Mouse (Mus musculus) embryonic stem cell, embryonic (primary cell): ENCODE data around the gene Tmem269.

ENCODE experiments used
- CTCF ChIA-PET, 4 experiments: fragments of 300-600 bp in 2 of 4; fragments of 350-600 bp in 2 of 4; sonication (Branson Sonifier 250); formaldehyde crosslinking; loops; one replicate each; lab custom pipeline; 2022; ENCODE audit warnings: inconsistent platforms in 2 of 4; lab: Charles Lee
- POLR2A ChIA-PET, 4 experiments: fragments of 300-600 bp in 2 of 4; fragments of 350-600 bp in 2 of 4; sonication (Branson Sonifier 250); formaldehyde crosslinking; loops; one replicate each; lab custom pipeline; 2022; ENCODE audit warnings: antibody characterized with exemption in 4 of 4, inconsistent platforms in 1 of 4; lab: Charles Lee

Gene Tmem269

DNA sequence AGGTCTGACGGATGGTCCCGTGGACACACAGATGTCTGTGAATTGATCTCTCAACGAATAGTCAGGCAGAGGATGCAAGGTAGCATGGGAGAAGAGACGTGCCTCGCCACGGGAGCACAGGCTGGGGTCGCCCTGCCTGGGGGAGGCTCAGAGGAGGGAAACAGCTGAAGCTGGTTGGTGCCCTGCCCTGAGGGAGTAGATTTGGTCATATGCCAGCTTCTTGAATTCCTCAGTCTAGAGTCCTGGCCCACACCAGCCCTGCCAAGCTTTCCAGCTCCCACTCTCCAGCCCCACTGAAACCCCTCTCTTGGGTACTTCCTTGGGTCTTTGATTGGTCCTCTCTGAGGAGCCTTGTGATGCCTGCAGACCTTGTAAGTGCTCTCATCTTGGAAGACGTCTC, 1.4 kb downstream of the Tmem269 start:
- POLR2A ChIA-PET, result interaction anchor here in 2 of 4 experiments (0.6 to 3.4 kb wide), 2 partner anchors 16 to 21 kb away, joined by 3 to 28 read pairs; partner anchors contain the start of genes AU022252 (in 1 of the 2) and P3h1 (in 1 of the 2)
- CTCF ChIA-PET, result interaction anchor here in 1 of 4 experiments (1.6 kb wide), 1 partner anchor 59 kb away, joined by 3 read pairs; no protein-coding TSS in a partner anchor

DNA sequence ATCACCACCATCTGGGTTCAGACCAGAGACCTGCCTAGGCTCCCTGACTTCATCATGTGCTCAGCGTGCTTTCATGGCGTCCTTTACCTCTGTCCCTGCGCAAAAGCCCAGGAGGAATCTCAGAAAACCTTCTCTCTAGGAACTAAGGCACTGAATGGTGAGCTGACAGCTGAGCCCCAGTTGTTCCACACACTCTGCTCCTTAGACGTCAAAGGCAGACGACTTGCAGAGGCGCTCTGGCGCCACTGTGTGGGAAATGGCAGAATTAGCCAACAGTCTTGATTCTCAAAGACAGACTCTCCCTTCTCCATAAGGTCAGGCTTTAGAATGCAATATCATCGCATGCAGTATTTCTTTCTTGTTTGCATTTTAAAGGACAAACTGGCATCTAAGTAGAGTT, 13.3 kb downstream of the Tmem269 start:
- POLR2A ChIA-PET, result interaction anchor here in 2 of 4 experiments (0.6 to 2.2 kb wide), 5 partner anchors 9 to 435 kb away, joined by 3 to 5 read pairs (median 4); partner anchors contain the start of genes AU022252 (in 1 of the 2), P3h1 (in 1 of the 2) and Slc2a1 (in 1 of the 2)
- CTCF ChIA-PET, result interaction anchor here (0.6 to 2.1 kb wide), 29 partner anchors 9 to 626 kb away, joined by 3 to 13 read pairs (median 5); partner anchors contain the start of genes AU022252 (in 1 of the 4), P3h1 (in 1 of the 4), Svbp (in 1 of the 4) and Tmem269 (in 1 of the 4)

DNA sequence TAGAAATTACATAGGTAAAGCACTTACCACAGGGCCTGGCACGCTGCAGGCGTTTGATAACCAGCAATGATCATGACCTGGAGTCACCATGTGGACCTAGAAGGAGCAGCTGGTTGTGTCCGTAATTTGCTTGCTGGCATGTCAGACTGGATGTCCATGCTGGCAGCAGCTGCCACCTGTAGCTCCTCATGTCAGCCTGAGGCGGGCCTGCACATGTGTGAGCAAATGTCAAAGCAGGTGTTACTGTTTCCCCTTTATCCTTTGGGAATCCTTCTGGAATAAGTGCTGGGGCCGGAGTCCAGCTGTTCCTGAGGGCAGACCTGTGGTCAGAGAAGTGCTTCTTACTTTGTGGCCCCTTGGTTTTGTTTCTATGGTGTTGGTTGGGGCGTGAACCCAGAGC, 19.9 kb downstream of the Tmem269 start:
- ChIA-PET POLR2A (interaction anchor here in 2 of 4 experiments (0.8 to 2.0 kb wide), 4 partner anchors 34 to 209 kb away, joined by 3 to 6 read pairs (median 4); partner anchors contain the start of genes AU022252 (in 1 of the 2) and P3h1 (in 1 of the 2)), CTCF (interaction anchor here in 1 of 4 experiments (0.6 to 0.9 kb wide), 3 partner anchors 13 to 233 kb away, joined by 3 to 4 read pairs (median 3); no protein-coding TSS in a partner anchor)

DNA sequence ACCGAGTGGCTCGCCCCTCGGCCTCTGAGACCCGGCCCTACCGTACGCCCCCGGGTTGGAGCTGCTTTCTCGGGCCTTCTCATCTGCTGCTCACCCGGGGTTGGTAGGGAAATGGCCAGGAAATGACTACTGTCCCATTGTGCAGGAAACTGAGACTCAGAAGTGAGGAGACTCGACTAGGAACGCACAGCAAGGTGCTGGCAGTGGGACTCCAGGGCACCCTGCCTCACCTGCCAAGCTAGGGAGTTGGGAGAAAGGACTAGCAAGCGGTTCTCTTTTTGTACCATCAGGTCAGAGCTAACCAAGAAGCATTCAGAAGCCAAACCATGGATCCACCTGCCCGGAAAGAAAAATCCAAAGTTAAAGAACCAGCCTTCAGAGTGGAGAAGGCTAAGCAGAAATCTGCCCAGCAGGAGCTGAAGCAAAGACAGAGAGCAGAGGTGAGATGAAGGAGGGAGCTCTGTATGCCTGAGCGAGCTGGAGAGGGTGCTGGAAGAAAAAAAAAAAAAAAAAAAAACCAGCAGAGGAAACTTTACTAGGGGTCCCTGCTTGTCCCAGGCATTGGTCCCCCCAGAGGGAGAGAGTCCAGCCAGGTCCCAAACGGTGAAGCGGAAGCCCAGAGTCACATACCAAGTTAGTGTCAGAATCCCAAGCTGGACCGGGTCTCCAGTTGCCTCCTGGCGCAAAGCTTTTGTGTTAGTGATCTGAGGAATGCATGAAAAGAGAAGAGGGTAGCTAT, 22.3 kb downstream of the Tmem269 start:
- ChIA-PET CTCF (interaction anchor here in 3 of 4 experiments (0.6 to 2.5 kb wide), 16 partner anchors 8 to 583 kb away, joined by 3 to 18 read pairs (median 4); no protein-coding TSS in a partner anchor), POLR2A (interaction anchor here (0.6 to 2.0 kb wide), 44 partner anchors 8 to 1468 kb away, joined by 3 to 14 read pairs (median 4); partner anchors contain the start of genes AU022252 (in 2 of the 4), P3h1 (in 2 of the 4), Slc2a1 (in 2 of the 4) and Ybx1 (in 2 of the 4))

DNA sequence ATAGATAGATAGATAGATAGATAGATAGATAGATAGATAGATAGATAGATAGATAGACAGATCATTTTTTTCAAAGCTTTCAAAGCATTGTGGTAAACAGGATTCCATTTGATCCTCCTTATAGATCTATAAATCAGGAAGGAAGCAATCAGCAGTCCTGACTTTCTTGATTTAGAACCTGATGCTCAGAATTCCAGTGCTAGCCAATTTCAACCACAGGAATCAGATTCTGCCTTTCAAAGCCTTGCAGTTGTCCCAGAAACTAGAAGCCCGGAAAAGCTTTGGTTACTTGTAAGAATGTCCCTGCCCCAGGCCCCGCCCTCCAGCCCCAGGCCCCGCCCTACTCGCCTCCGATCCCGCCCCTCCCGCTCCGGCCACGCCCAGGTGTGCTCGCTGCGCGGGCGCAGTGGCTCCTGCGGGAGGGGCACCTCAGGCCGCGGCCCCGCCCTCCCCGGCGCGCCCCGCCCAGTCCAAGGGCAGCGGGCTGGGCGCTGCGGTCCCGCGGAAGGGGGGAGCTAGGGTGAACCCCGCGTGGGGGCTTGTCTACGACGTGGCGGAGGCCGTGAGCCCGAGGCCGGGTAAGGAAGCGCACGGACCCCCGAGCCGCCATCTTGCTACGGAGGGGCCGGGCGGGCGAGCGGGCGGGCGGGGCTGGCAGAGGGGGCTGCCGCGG, 23.0 kb downstream of the Tmem269 start, which contains the start of gene Svbp:
TSS of gene Svbp (plus strand) at position 398 of the 673 bp plus-strand sequence.
- ChIA-PET CTCF (interaction anchor here (0.6 to 2.5 kb wide), 18 partner anchors 9 to 476 kb away, joined by 3 to 18 read pairs (median 4); no protein-coding TSS in a partner anchor), POLR2A (interaction anchor here (0.6 to 2.0 kb wide), 35 partner anchors 9 to 1467 kb away, joined by 3 to 14 read pairs (median 4); partner anchors contain the start of genes Slc2a1 (in 2 of the 4), Tmem269 (in 2 of the 4), AU022252 (in 1 of the 4) and Frg2f1 (in 1 of the 4))

DNA sequence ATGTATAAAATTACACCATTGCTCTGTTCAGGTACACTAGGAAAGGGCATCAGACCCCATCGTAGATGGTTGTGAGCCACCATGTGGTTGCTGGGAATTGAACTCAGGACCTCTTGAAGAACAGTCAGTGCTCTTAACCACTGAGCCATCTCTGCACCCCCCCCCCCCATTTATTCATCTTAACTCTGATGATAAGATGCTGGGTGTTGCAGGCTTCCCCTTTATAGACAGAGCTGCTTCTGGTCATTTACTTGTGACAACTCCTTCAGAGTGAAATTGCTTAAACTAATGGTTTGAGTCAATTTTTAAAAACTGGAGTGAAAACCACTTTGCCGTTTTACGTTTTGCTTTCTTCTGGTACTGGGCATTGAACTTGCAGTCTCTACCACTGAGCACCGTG, 25.3 kb downstream of the Tmem269 start:
- ChIA-PET POLR2A (interaction anchor here in 1 of 4 experiments (0.8 to 1.7 kb wide), 7 partner anchors 9 to 50 kb away, joined by 3 to 6 read pairs (median 4); partner anchors contain the start of genes AU022252 and P3h1), CTCF (interaction anchor here in 1 of 4 experiments (0.7 kb wide), 1 partner anchor 111 kb away, joined by 8 read pairs; no protein-coding TSS in a partner anchor)

DNA sequence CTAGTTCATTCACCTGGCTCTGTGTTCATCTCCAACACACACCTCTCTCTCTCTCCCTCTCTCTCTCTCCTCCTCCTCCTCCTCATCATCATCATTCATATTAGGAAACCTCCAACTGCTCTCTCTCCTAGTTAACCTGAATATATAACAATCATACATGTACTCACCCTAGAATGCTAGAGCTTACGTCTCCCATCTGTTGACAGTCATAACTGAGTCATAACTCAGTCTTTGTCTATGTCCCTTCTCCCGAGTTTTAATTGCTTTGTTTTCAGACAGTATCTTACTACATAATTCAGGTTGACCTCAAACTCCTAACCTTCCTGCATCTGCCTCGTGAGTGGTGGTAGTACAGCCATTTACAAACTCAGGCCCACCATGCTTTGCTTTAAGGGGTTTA, 26.7 kb downstream of the Tmem269 start:
- ChIA-PET CTCF (interaction anchor here (0.7 to 1.1 kb wide), 4 partner anchors 13 to 440 kb away, joined by 3 to 8 read pairs (median 3); partner anchors contain the start of gene Tmem269 (in 1 of the 4)), POLR2A (interaction anchor here in 1 of 4 experiments (1.5 kb wide), 1 partner anchor 45 kb away, joined by 3 read pairs; no protein-coding TSS in a partner anchor)

DNA sequence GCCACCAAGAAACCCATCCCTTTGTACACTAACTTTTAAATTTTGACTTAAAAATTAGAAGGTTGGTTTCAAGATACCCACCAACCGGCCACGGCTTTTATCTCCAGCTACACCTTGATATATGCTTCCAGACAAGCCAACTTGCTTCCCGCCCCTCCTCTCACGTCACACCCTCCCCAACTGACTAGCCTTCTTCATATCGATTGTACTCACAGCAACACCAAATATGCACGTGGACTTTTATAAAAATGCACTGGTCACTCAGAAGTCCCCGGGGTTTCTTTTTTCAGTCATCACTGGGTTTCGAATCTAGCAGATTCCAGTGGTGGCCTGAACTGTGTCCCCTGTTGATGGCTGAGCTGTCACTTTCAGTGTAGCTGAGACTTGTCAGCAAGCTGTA, 27.4 kb downstream of the Tmem269 start:
- ChIA-PET POLR2A (interaction anchor here in 1 of 4 experiments (1.1 kb wide), 1 partner anchor 24 kb away, joined by 3 read pairs; no protein-coding TSS in a partner anchor), CTCF (interaction anchor here in 3 of 4 experiments (0.7 to 1.1 kb wide), 4 partner anchors 14 to 77 kb away, joined by 3 to 8 read pairs (median 4); partner anchors contain the start of gene Tmem269 (in 1 of the 3))

DNA sequence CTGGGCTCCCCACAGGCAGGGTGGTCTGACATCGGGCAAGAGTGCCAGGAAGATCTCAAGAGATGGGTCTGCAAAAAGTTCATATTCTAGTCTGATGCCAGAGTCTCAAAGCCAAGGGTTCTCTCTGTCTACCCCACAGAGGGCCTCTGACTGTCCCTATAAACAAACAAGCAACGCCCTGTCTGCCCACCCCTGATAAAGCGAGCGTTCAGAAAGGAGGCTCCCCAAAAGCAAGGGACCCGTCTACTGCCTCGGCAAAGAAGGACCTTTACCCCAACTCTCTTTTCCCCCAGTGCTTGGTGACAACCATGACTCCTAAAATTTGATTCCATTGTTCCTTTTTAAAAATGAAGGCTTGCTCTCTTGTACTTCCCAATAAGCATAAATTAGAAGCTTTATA, 28.2 kb downstream of the Tmem269 start, which contains the start of gene Ermap:
TSS of gene Ermap (minus strand) at position 148 of the 400 bp plus-strand sequence.
- POLR2A ChIA-PET, result interaction anchor here in 1 of 4 experiments (1.1 kb wide), 1 partner anchor 24 kb away, joined by 3 read pairs; no protein-coding TSS in a partner anchor
- CTCF ChIA-PET, result interaction anchor here in 3 of 4 experiments (0.7 to 1.1 kb wide), 3 partner anchors 33 to 77 kb away, joined by 3 to 7 read pairs (median 4); no protein-coding TSS in a partner anchor

DNA sequence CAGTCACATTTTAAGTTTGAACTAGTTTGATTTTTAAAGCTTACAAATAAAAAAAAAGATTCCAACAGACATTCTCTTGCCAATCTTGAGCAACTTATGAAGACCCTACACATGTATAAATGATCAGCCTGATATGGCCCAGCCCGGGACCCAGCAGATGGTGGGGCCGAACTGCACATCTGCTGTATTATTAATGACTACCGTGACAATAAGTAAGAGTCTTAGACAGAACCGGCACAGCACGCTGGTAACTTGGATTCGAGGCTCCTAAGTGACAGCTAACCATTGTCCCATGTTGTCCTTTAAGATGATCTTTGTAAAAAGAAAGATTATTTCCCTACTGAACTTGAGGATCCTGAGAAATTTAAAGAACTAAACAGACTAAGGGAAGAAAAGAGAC, 28.6 kb downstream of the Tmem269 start:
- CTCF ChIA-PET, result interaction anchor here in 2 of 4 experiments (0.7 to 1.1 kb wide), 2 partner anchors 32 to 45 kb away, joined by 3 to 7 read pairs; no protein-coding TSS in a partner anchor

DNA sequence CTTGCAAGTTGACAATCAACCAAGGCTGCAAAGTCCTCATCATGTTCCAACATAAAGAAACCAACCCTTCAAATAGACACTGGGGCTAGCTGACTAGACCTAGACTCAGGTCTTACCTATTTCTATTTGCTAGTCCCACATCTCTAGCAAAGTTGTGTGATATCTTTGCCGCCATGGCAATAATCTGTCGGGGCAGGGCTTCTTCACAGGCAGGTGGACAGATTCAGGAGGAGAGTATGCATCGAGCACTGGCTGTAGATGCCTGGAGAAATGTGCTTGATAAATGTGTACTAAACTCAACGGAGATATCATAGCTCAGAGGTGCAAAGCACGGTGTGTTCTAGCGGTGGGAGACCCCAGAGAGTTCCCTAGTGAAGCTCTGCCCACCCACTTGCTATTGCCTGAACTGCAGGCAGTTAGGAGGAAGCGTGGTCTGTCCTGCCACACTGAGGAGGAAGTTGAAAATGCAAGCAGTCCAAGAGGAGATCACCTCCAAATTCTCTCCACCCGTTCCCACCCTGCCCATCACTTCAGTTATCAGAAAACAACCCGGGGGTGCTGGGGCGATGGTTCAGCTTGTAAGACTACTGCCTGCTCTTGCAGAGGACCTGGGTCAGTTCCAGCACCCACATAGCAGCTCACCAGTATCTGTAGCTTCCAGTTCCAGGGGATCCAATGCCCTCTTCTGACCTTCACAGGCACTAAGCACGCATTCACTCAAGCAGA, 29.8 kb downstream of the Tmem269 start:
- POLR2A ChIA-PET, result interaction anchor here in 2 of 4 experiments (0.6 to 0.7 kb wide), 2 partner anchors 40 to 130 kb away, joined by 3 read pairs; no protein-coding TSS in a partner anchor
- CTCF ChIA-PET, result interaction anchor here in 1 of 4 experiments (0.7 to 1.5 kb wide), 2 partner anchors 46 to 1116 kb away, joined by 3 read pairs; no protein-coding TSS in a partner anchor

More for the DNA sequence above, 28.6 kb downstream of the Tmem269 start:
- POLR2A ChIA-PET, result no interaction called here

DNA sequence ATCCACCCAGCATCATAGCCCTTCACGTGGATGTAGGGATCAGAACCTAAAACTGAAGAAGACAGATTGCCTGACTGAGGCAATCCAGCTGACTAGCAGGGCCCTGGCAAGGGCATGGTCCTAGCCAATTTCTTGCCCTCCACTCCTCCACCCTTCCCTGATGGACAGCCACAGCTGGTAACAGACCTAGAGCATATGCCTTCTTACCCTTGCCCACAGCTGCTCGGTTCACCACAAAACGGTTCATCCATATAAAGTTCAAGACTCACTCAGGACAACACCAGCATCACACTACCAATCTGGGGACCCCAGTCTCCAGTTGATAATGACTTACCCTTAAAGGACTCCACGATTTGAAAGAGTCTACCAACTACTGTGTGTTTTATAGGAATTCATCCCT, 32.2 kb downstream of the Tmem269 start:
- ChIA-PET CTCF (interaction anchor here in 2 of 4 experiments (0.5 to 1.1 kb wide), 2 partner anchors 77 to 184 kb away, joined by 4 read pairs; partner anchors contain the start of gene Slc2a1 (in 1 of the 2)), POLR2A (no interaction called here)

DNA sequence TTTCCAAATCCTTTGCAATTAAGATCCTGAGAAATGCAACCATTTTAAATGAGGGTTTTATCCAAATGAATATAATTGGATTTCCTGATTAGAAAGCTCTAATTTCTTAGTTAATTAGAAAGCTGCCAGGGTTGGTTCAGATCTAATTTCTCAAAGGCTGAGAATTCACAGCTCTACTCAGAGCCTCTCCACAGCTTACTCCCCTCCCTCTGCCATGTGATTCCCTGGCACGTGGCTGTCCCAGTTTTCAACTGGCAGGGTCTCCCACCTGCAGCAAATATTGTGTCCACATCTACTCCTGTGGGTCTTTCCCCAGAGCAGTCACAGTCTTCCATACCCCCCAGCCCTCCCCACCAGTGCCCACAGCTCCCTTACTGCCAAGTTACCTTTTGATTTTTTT, 34.5 kb downstream of the Tmem269 start:
- ChIA-PET CTCF (interaction anchor here in 2 of 4 experiments (0.6 to 1.7 kb wide), 4 partner anchors 20 to 818 kb away, joined by 3 to 4 read pairs (median 3); no protein-coding TSS in a partner anchor), POLR2A (interaction anchor here in 3 of 4 experiments (0.7 to 2.1 kb wide), 6 partner anchors 10 to 75 kb away, joined by 3 to 6 read pairs (median 3); partner anchors contain the start of genes Slc2a1 (in 1 of the 3) and Svbp (in 1 of the 3))

DNA sequence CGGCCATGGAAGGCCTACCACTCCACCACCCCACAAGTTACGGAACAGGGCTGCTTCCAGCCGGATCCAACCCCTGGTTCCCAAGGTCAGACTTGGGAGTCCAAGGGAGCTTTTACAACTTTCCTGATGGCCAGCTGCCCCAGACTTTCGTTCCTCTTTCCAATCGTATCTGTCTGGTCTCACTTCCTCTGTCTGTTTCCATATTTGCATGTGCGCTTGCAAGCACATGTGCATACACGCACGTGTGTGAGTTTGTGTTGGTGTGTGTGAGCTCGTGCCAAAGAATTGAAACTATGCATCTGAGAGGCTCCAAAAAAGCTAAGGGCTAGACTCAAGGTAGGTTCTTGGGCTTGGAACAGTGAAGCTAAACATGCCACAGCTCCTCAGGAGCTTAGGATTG, 36.6 kb downstream of the Tmem269 start:
- ChIA-PET CTCF (interaction anchor here in 2 of 4 experiments (0.8 to 1.8 kb wide), 3 partner anchors 22 to 178 kb away, joined by 3 to 5 read pairs (median 3); no protein-coding TSS in a partner anchor), POLR2A (interaction anchor here in 2 of 4 experiments (0.6 to 1.3 kb wide), 4 partner anchors 8 to 58 kb away, joined by 3 to 4 read pairs (median 4); no protein-coding TSS in a partner anchor)

DNA sequence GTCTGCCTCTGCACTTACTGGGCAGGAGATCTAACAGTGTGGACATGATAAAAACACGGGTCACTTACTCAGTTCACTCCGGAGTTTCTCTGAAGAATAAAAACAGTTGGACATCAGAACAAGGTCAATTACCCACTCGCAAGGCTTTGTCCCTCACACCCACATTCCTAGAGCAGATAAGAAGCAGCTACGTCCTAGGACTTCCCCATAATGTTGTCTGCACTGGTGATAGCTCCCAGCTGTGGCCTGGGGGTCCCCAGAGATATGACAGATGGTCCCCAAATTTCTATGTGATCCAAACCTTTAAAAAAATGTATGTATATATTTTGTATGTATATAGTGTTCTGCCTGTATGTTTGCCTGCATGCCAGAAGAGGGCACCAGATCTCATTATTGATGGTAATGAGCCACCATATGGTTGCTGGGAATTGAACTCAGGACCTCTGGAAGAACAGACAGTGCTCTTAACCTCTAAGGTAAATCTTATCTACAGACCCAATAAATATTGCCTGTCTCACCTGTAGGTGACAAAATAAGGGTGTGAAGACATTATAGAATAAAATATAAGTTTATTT, 37.8 kb downstream of the Tmem269 start:
- POLR2A ChIA-PET, result interaction anchor here in 2 of 4 experiments (0.9 to 1.5 kb wide), 3 partner anchors 10 to 72 kb away, joined by 3 to 4 read pairs (median 3); partner anchors contain the start of gene Slc2a1 (in 1 of the 2)
- CTCF ChIA-PET, result interaction anchor here in 1 of 4 experiments (2.0 kb wide), 1 partner anchor 10 kb away, joined by 6 read pairs; no protein-coding TSS in a partner anchor
